Mouse (Mus musculus): ENCODE results near the gene Pcyt1a.
"Not testable (repeated sequence)": the region's sequence is repeated elsewhere in the genome, so short reads cannot be mapped to it uniquely, and the experiment has no call there.

The Pcyt1a gene

GRCm38 (mm10) chr16:32433138-32433537 is 2.4 kb downstream of the Pcyt1a start:
- DNase-seq (ENCODE audit: low read depth, low spot score) = no peak

GRCm38 (mm10) chr16:32434066-32434465 is 3.3 kb downstream of the Pcyt1a start:
- DNase-seq (ENCODE audit: low read depth, low spot score) = no peak

- no peak for DNase-seq (ENCODE audit: low read depth, low spot score)
Observed at GRCm38 (mm10) chr16:32434691-32435090, 4.0 kb downstream of the Pcyt1a start.

GRCm38 (mm10) chr16:32436657-32437056 is 5.9 kb downstream of the Pcyt1a start:
- no peak for DNase-seq (ENCODE audit: low read depth, low spot score)

- DNase-seq (ENCODE audit: low read depth, low spot score) = no peak
Observed at GRCm38 (mm10) chr16:32437266-32437665, 6.5 kb downstream of the Pcyt1a start.

- no peak for DNase-seq (ENCODE audit: low read depth, low spot score)
Observed at GRCm38 (mm10) chr16:32441432-32441831, 10.7 kb downstream of the Pcyt1a start.

- not testable (repeated sequence) for DNase-seq (ENCODE audit: low read depth, low spot score)
Observed at GRCm38 (mm10) chr16:32444615-32445014, 13.9 kb downstream of the Pcyt1a start.

- no peak for DNase-seq (ENCODE audit: low read depth, low spot score)
Observed at GRCm38 (mm10) chr16:32445558-32445957, 14.8 kb downstream of the Pcyt1a start.

- no peak for DNase-seq (ENCODE audit: low read depth, low spot score)
Observed at GRCm38 (mm10) chr16:32446563-32447138, 15.9 kb downstream of the Pcyt1a start.

GRCm38 (mm10) chr16:32449665-32450064 is 18.9 kb downstream of the Pcyt1a start:
- no peak for DNase-seq (ENCODE audit: low read depth, low spot score)

GRCm38 (mm10) chr16:32450133-32450532 is 19.4 kb downstream of the Pcyt1a start:
- no peak for DNase-seq (ENCODE audit: low read depth, low spot score)

- no peak for DNase-seq (ENCODE audit: low read depth, low spot score)
Observed at GRCm38 (mm10) chr16:32453102-32453501, 22.4 kb downstream of the Pcyt1a start.

- no peak for DNase-seq (ENCODE audit: low read depth, low spot score)
Observed at GRCm38 (mm10) chr16:32454646-32455045, 23.9 kb downstream of the Pcyt1a start.

- DNase-seq (ENCODE audit: low read depth, low spot score) = no peak
Observed at GRCm38 (mm10) chr16:32456086-32456485, 25.4 kb downstream of the Pcyt1a start.

GRCm38 (mm10) chr16:32456761-32457160 is 26.0 kb downstream of the Pcyt1a start:
- DNase-seq (ENCODE audit: low read depth, low spot score) = no peak

GRCm38 (mm10) chr16:32457589-32458386 is 27.1 kb downstream of the Pcyt1a start:
- DNase-seq (ENCODE audit: low read depth, low spot score) = peak; percentile 37

GRCm38 (mm10) chr16:32460518-32460917 is 29.8 kb downstream of the Pcyt1a start:
- no peak for DNase-seq (ENCODE audit: low read depth, low spot score)

GRCm38 (mm10) chr16:32461713-32462112 is 31.0 kb downstream of the Pcyt1a start:
- DNase-seq (ENCODE audit: low read depth, low spot score) = no peak

- DNase-seq (ENCODE audit: low read depth, low spot score) = no peak
Observed at GRCm38 (mm10) chr16:32462950-32463349, 32.2 kb downstream of the Pcyt1a start.

GRCm38 (mm10) chr16:32463426-32463825 is 32.7 kb downstream of the Pcyt1a start:
- no peak for DNase-seq (ENCODE audit: low read depth, low spot score)

- no peak for DNase-seq (ENCODE audit: low read depth, low spot score)
Observed at GRCm38 (mm10) chr16:32464908-32465307, 34.2 kb downstream of the Pcyt1a start.

GRCm38 (mm10) chr16:32468488-32468887 is 37.8 kb downstream of the Pcyt1a start:
- DNase-seq (ENCODE audit: low read depth, low spot score) = no peak

- no peak for DNase-seq (ENCODE audit: low read depth, low spot score)
Observed at GRCm38 (mm10) chr16:32469404-32470105, 38.8 kb downstream of the Pcyt1a start.

All from retina, adult 2 months (tissue).